Mouse (Mus musculus) monocyte, adult 2 months (primary cell): ENCODE data around the gene Atp6v0e.

Source experiments
- DNase-seq, 2 experiments: peaks; one replicate each; pipeline ENCODE4 v3.0.0; 2022; ENCODE audit warnings: low spot score in 2 of 2, low read depth in 1 of 2

Gene Atp6v0e

DNA sequence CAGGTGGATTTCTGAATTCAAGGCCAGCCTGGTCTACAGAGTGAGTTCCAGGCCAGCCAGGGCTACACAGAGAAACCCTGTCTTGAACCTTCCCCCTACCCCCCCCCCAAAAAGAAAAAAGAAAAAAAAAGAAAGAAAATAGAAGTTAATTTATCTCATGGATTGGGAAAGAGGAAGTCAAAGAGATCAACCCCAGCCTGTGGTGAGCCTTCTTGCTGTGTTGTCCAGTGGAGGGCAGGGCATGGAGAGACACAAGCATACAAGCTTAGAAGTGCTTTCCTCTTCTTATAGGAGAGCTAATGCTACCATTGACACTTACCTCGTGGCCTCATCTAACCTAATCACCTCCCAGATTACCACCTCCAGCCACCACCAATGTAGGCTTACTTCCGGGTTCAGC is 23.2 kb upstream of the Atp6v0e start:
- no peak for DNase-seq

DNA sequence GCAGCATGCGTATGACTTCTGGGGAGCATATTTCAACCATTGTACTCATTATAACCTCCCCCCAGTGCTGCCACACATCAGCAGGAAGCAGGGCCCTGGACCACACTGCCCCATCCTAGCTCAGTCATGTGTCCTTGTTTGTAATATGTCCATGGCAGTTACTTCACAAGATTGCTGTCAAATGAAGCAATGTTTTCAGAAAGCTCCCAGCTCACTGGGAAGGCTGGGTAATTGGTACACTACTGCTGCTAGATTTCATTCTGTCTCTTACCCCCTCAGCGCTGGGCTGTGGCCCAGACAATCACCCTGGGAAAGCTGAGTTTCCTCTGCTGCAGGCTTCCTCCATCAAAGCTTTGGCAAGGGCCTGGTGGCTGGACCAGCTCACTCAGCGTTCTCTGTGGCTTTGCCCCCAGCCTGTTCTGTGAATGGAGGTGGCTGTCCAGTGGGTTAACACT is 22.7 kb upstream of the Atp6v0e start:
- no peak for DNase-seq

DNA sequence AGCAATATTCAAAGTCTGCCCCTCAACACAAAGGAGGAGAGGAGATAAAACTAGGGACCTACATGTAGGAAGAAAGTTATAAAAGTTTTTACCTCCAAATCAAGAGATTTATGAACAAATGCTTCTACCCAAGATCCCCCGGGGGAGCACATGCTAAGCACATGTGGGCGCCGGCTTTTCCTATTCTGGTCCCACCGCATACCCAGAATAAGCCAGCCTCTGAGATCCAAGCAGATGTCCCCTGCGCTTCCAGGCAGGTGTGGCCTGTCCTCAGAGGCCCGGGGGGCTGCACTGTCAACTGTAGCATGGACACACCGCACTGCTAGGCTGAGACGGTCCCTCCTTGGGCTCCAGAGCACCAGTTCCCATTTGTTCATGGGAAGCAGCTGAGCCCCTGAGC is 19.6 kb upstream of the Atp6v0e start:
- no peak for DNase-seq

DNA sequence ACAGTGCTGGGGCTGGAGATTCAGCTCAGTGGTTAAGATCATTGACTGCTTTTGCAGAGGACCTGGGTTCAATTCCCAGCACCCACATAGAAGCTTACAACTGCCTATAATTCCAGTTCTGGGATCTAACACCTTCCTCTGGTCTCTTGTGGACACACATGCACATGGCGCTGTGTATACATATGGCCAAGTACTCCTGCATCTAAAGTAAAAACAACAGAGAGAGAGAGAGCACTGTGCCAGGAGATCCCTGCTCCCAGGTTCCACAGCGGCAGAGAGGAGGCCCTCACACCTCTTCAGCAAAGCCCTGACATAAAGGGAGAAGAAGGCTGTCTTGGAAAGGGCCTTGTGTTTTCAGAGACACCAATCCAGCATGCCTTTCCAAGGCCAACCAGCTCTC is 19.0 kb upstream of the Atp6v0e start:
- no peak for DNase-seq

DNA sequence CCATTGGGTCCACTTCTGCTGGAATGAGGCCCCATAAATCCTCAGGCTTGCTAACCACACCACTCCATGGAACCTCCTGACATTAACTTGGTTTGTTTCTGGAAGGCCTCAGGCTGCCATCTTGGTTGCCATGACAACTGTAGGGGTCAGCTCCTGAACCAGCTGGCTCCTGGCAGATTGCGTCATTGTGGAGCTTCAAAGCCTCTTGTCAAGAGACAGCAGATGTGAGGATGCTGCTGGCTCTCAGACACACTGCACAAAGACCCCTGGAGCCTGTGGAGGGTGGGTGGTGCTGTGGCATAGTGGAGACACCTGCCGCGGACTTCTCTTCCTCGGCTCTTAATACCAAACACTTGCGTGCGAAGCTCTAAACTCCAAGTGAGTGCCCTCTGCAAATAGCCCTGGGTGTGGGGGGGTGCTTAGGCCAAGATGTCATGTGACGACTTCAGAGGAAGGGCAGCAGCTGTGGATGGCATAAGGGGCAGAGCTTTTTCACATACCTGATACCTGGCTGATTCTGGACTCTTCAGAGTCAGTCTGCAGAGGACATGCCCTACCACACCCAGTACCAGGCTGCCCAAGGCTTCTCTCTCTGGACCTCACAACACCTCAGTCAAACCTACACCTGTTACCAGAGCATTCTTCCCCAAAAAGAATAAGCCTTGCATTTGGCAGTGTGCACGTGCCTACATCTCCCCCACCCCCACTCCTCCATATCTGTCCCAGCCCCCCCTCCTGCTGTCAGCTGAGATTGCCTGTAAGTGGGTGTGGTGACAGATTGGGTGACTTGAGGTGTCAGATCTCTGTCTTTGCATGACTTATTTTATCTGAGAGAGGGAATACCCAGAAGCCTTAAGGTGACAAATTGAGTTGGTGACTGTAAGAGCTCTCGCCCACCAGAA is 18.3 kb upstream of the Atp6v0e start:
- DNase-seq = no peak

DNA sequence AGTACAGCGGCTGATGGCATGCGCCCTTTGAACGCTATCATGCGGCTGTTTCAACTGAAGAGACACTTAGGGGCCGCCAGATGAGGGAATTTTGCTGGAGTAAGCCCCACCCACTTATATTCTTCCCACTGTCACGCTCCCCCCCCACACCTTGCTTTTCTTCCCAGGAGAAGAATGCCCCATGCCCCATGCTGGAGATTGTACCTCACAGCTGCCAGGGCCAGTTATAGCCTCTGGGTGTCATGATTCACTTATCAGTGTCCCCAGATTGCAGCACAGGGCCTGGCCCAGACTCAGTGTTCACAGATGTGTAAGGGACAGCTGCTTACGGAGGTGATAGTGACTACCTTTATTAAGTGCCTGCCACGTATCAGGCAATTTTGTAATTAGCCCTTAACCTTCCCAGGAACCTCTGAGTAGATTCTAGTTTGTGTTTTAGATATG is 17.6 kb upstream of the Atp6v0e start:
- no peak for DNase-seq

DNA sequence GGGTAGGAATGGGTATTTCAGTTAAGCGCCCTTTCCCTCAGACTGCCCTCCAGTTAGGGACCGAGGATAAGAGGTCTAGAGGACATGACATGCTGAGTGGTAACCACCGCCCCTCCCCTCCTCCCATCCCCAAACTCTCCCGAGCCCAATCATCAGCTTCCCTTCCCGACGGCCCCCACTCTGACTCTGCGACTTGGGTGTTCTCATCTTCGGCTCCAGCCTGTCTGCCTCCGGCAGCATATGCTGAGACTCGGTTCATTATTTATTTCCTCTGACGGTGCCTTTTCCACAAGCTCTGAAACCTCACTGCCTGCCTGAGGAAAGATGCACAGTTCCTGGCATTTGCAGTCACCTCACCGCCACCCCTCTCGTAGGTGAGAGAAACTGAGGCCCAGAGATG is 15.7 kb upstream of the Atp6v0e start:
- no peak for DNase-seq

DNA sequence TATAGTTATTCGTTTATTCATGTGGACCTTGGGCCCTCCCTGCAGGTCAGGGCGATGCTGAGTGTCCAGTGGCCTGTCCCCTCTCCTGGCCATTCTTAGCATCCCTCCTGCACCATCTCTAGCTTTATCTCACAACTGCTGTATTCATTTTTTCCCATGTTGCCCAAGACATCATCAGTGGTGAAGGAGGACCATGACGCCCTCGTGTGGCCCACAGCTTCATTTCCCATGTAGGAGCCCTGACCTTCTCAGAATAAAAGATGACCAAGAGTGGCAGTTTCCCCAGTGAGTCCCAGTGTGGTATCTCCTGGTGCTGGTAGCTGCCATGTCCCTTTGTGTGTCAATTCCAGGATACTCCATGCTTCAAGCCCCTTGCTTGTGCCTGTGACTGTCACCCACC is 13.5 kb upstream of the Atp6v0e start:
- no peak for DNase-seq

DNA sequence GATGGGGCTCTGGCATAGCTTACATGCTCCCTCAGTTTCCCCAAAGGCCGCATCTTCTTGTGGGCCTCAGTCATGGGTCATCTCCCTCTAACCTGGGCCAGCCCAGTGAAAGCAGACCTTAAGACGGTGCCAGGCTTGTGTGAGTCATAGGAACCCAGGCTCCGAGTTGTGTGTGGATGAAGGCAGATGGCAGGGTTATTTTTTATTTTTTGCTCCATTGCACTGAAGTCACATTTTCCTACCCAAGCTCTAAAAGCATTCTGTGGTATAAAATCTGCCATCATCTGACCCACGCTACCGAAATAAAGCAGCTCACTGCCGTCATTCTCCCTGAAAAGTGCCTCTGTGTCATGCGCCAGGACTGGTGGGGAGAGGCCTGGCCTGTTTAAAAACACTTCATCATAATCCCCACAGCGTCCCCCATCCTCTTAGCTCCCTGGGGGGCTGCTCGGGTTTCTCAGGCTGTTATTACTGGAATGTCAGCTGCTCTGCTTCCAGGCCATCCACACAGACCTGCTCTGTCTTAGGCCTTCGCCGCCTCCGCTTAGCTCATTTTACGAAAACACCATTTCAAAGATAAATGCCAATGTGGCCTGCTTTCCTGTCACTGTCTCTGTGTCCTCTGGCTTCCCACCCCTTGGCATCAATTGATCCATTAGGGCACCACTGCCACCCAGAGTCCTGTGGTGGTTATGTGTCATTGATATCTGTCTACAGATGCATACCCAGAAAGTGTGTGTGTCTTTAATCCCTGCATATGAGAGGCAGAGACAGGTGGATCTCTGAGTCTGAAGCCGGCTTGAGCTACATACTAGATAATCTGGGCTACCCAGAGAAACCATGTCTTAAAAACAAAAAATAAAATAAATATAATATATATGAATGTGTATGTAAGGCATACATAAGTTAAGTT is 12.3 kb upstream of the Atp6v0e start:
- no peak for DNase-seq

DNA sequence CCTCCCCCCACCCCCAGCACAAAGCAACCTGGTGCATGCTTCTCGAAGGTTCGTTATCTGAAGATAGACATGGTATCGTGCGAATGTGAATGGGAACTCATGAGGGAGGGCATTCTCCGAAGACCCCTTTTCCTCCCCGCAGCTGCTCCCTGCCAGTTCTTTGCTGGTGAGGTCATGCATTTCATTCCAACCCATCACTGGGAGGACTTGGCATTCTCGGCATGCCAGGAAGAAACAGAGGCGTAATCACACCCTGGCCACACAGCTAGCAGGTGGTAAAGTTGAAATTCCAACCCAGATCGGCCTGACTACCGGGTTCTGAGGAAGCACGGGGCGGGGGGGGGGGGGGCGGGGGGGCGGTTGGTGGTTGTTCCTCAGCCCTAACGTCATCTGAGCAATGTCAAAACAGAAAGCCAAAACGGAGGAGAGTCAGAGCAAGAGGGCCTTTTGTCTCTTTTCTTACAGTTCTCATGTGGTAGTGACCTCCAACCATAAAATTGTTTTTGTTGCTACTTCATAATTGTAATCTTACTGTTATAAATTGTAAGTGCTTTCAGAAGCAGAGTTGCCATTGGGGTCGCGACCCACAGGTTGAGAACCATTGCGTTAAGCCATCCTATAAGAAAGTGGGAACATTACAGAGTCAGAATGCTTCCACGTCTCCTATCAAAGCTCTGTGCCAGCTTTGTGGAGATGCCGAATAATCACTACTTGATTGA is 4.0 kb upstream of the Atp6v0e start:
- DNase-seq = no peak

DNA sequence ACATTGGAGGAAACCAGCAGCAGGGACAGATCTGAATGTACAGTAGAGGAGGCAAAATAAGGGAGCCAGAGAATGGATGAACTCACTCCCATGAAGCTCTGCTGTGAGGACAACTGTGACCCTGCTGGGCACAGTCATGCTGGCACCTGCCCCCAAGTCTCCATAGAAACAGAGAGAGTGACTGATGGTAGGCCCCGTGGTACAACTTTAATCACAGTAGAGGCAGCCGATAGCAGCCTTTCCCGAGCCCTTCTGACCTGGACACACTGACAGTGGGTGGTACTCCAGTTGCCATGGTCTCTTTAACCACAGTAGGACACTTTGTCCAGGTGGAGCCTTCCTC is 3.5 kb upstream of the Atp6v0e start:
- no peak for DNase-seq

DNA sequence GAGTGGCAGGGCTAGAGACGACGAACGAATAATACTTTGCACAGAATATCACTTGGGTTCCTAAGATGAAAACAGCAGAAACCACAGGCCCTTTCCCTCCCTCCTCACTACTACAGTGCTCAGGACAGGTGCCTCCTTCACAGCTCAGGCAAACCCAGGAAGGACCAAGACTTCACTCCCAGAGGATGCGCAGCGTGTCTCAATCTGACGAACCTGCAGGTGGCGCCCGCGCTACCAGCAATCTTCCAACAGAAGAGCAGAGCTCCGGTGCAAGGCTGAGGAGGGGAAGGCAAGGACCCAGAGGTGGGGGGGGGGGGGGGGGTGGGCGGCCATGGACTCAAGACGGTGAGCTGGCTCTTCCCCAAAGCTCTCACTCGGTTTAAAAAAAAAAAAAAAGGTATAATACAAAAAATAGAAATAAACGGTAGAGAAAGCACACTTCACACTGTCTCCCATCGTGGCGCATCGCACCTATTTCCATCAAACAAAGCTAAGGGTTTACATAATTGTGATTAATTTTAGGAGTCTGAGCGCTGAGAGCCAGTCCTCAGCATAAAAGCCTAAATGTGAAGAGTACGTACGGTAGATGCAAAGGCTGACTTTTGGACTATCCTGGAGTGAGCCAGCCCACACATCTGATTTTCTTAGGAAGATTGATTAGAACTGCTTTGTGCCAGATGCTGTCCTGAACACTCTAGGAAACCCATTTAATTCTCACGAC is 2.7 kb upstream of the Atp6v0e start:
- peak in 1 of 2 experiments; percentile 50 for DNase-seq

DNA sequence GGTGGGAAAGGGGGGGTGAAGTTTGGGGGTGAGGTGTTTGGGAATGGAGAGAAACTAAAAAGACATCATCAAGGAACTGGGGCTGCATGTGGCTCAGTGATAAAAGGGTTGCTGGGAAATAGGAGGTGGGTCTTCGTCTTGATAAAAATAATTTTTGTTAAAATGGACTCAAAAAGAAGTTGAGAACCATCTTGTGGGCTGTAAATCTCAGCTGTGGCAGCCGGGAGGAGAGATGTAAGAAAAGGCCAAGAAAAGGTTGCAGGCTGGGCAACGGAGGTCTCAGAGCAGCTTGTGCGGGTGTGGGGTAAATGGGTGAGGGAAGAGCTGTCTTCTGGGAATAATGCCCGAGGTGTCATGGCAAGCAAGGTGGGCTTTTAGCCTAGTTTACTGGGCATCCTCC is 827 bp upstream of the Atp6v0e start:
- no peak for DNase-seq

DNA sequence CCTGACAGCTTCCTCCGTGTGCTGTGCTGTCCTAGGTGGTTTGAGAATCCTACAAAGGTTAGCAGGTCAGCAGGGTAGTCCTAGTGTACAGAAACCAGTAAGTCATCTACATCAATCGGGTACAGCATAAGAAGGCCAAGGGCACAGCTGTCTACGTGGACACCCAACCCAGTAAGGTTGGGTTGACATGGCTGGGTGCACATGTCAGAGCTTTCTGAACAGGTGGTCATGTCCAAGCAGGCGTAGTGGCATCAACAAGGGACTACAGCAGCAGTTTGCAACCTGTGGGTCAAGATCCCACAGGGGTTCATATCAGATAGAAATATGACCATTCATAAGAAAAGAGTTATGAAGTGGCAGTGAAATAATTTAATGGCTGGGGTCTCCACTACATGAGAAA is 2.6 kb downstream of the Atp6v0e start:
- no peak for DNase-seq

DNA sequence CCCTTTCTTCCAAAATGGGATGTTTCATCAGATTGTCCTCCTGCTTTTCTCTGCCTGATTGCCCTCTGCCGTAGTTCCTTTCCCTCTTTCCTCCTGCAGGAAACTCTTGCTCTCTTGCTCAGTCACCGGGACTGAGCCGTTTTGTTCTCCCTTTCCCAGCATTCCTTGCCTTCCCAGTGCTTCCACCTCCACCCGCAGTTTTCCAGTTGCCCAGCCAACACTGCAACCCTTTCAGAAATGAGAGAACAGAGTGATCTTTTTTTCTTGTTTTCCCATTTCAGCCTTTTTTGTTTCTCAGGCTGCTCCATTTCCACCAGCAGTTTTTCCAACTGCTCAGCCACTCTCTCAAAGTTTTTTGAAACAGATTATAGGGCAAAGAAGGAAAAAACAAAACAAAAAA is 8.2 kb downstream of the Atp6v0e start:
- no peak for DNase-seq

DNA sequence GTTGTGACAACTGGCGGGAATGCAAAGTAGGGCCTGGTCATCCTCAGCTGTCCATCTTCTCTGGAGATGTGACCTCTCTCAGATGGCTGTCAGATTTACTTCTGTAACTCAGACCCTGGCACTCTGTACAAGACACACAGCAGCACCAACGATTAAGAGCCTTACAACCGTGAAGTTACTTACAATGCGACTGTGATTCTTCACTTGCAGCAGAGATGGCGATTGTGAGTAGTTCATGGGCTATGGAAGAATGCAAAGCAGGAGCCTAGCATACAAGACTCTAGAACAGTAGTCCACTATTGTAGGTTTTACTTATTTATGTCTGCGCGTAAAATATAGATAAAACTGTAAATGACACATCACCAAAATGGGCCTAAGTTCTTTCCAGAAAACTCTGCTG is 12.8 kb downstream of the Atp6v0e start:
- DNase-seq = no peak

DNA sequence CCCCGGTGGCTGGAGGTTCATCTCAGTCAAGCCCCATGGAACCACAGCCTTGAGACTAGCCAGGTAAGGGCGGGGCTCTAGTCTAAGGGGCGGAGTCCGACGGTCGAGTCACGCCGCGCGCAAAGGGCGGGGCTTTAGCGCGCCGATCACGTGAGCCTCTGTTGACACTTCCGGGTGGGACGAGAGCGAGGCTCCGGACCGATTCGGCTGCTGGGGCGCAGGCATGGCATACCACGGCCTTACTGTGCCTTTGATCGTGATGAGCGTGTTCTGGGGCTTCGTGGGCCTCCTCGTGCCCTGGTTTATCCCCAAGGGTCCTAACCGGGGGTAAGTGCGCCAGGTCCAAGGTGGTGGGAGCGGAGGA is 13.2 kb downstream of the Atp6v0e start:
- DNase-seq = peak; percentile 55 to 77

DNA sequence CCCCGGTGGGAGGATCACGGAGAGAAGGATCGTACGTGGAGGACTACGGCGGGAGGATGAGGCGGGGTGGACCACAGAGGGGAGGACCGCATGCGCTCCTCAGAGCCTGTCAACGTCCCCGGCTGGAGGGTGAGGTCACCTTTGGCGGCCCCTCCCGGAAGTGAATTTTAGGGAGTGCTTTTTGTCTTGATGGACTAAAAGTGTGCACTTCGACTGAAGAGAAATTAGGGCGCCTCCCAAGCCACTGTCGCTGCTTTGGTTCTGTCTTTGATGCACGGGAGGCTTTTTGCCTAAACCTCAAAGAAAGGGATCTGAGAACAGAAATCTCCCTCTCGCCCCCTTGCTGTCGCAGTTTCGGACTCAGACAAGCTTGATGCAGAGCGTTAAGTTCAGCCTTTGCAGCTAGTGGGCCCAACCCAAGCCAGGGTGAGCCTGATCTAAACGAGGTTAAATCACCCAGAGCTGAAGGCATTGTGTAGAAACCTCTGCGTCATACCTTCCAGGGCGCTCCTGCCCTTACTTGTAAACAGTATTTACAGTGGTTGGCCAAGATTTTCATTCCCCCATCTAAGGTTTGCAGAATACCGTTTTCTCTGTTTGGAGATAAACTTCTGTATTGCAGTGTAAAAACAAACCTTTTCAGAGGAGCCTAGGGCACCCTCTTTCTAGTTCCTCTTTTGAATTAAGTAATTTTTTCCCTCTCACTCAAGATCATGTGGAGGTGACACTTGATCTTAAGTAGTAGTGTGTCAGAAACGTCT is 13.8 kb downstream of the Atp6v0e start:
- peak; percentile 24 to 40 for DNase-seq

DNA sequence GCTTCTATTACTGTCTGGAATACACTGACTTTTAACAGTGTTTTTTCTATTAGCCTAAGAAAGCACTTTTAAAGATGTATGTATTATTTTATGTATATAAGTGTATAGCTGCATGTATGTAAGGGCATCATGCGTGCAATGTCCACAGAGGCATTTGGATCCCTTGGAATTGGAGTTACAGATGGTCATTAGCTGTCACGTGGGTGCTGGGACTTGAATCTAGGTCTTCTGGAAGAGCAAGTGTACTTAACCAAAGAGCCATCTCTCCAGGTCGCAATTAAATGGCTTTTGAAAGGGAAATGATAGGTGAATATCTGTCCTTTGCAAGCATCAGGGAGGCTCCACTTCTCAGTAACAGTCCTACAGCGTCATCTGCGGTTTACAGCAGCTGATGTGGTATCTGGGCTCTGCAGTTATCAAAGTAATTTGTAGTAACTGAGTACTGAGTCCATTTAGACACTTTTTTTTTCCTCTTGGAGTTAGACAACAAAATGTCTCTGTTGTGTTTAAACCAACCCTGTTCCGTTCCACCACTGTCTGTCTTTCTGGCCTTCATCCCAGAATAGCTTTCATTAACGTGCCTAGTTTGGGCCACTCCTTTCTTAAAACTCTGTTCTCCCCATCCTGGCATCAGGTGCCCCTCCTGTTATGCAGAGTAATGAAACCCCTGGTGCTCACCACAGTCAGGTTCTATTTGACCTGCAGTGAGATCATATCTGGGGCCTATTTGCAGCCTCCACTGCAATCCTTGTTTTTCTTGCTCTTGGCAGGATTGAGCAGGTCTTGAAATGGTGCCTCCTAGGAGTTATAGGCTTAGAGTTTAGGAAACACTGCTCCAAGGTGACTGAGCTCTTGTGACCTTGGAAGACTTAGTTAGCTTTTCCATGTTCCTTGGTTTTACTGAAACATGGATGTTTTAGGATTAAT is 14.9 kb downstream of the Atp6v0e start:
- no peak for DNase-seq
